Mouse (Mus musculus): Measurements from ENCODE around the gene Ube2i. TPM values are rescaled to one million over a fixed set of nuclear protein-coding genes. Genes with fewer than 3 reads are reported as not detected.

Gene Ube2i
- total RNA-seq (2023), result 100 to 1,000 TPM; 445 to 482 TPM

GRCm38 (mm10) chr17:25274571-25275346, at the start of gene Ube2i:
TSS of gene Ube2i (minus strand) at chr17:25274622.

GRCm38 (mm10) chr17:25318354-25318753, 43.9 kb upstream of the Ube2i start, which contains the start of gene Prss29:
TSS of gene Prss29 (plus strand) at chr17:25318654.

GRCm38 (mm10) chr17:25308346-25308745, 33.9 kb upstream of the Ube2i start, which contains the start of gene Prss28:
TSS of gene Prss28 (plus strand) at chr17:25308646.

GRCm38 (mm10) chr17:25298094-25298493, 23.7 kb upstream of the Ube2i start, which contains the start of gene Prss34:
TSS of gene Prss34 (plus strand) at chr17:25298394.

GRCm38 (mm10) chr17:25256140-25256754, 18.2 kb downstream of the Ube2i start, which contains the start of gene Baiap3:
TSS of gene Baiap3 (minus strand) at chr17:25256364.

GRCm38 (mm10) chr17:25239695-25240636, 34.5 kb downstream of the Ube2i start, which contains the start of the genes Gnptg and Tsr3:
TSS of gene Gnptg (minus strand) at chr17:25240124.
TSS of gene Tsr3 (plus strand) at chr17:25240170.

Other genes starting within 250 kb of the Ube2i start
- not detected for gene Tmem204, start 191.0 kb downstream of the Ube2i start, total RNA-seq (2023)
- 10 to 100 TPM; 42.1 to 47.6 TPM for gene Telo2, start 158.7 kb downstream of the Ube2i start, total RNA-seq (2023)
- gene Ptx4, start 153.9 kb downstream of the Ube2i start, total RNA-seq (2023), result not detected
- 10 to 100 TPM; 39.5 to 41.6 TPM for gene Clcn7, start 141.2 kb downstream of the Ube2i start, total RNA-seq (2023)
- under 1 TPM; 0.30 to 0.38 TPM for gene Ccdc154, start 112.2 kb downstream of the Ube2i start, total RNA-seq (2023)
- gene Gm38655, start 99.2 kb downstream of the Ube2i start, total RNA-seq (2023), result not detected
- gene BC003965, start 90.1 kb downstream of the Ube2i start, total RNA-seq (2023), result 10 to 100 TPM; 17.6 to 19.4 TPM
- 10 to 100 TPM; 43.1 to 45.2 TPM for gene Unkl, start 86.2 kb downstream of the Ube2i start, total RNA-seq (2023)
- gene Gnptg, start 34.5 kb downstream of the Ube2i start, total RNA-seq (2023), result 10 to 100 TPM; 21.9 to 24.3 TPM
- 10 to 100 TPM; 16.7 to 22.5 TPM for gene Tsr3, start 34.5 kb downstream of the Ube2i start, total RNA-seq (2023)
- 1 to 10 TPM in 1 of 2 experiments, under 1 TPM in 1; 0.39 to 2.0 TPM for gene Baiap3, start 18.3 kb downstream of the Ube2i start, total RNA-seq (2023)
- not detected for gene Prss34, start 23.8 kb upstream of the Ube2i start, total RNA-seq (2023)
- not detected for gene Prss28, start 34.0 kb upstream of the Ube2i start, total RNA-seq (2023)
- not detected for gene Prss29, start 44.0 kb upstream of the Ube2i start, total RNA-seq (2023)
- gene Tpsab1, start 70.9 kb upstream of the Ube2i start, total RNA-seq (2023), result not detected
- gene Tpsb2, start 91.7 kb upstream of the Ube2i start, total RNA-seq (2023), result not detected
- not detected for gene Tpsg1, start 94.7 kb upstream of the Ube2i start, total RNA-seq (2023)
- 1 to 10 TPM; 5.6 to 5.7 TPM for gene Cacna1h, start 159.2 kb upstream of the Ube2i start, total RNA-seq (2023)
- not detected for gene Tekt4, start 180.0 kb upstream of the Ube2i start, total RNA-seq (2023)
- gene Sstr5, start 222.7 kb upstream of the Ube2i start, total RNA-seq (2023), result not detected

Measured in B cell, adult 67 days (primary cell).